Mouse (Mus musculus): ENCODE data around the gene Fam222a. TPM values are rescaled to one million over a fixed set of nuclear protein-coding genes. Genes with fewer than 3 reads are reported as not detected.

Fam222a gene
- total RNA-seq (2023; ENCODE audit: inconsistent age) = 6.5 to 11.6 TPM (median 8.6 TPM) in 4 replicates

GRCm38 (mm10) chr5:114567565-114568197, at the start of gene Fam222a:
Gene Fam222a (plus strand): TSS chr5:114568016.

DNA sequence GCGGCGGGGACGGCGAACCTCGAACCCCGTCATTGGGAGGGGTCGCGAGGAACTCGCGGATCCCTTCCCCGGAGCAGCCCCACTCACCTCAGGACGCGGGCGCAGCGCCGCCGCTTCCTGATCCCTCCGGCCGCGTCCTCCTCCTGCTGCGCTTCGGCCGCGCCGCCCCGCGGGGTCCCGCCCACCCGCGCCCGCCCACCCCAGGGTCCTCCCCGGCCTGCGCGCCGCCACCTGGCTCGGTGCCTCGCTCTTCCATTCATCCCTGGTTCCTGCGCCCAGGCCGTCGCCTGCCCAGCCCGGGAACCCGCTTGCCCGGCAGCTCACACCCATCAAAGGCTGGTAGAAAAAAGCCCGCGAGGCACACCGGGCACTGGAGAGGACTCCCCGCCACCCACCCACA, 90.4 kb downstream of the Fam222a start, which contains the start of gene Trpv4:
Gene Trpv4, minus strand, starts transcription at position 167 of the 400 bp plus-strand sequence.

Other genes starting within 250 kb of the Fam222a start
- 78.7 to 93.9 TPM (median 85.0 TPM) in 4 replicates for gene Kctd10, start 187.5 kb upstream of the Fam222a start, total RNA-seq (2023; ENCODE audit: inconsistent age)
- gene Ube3b, start 187.4 kb upstream of the Fam222a start, total RNA-seq (2023; ENCODE audit: inconsistent age) = 54.2 to 71.3 TPM (median 61.0 TPM) in 4 replicates
- gene Mmab, start 124.0 kb upstream of the Fam222a start, total RNA-seq (2023; ENCODE audit: inconsistent age) = 5.9 to 9.3 TPM (median 7.6 TPM) in 4 replicates
- 7.3 to 13.9 TPM (median 9.3 TPM) in 4 replicates for gene Mvk, start 123.7 kb upstream of the Fam222a start, total RNA-seq (2023; ENCODE audit: inconsistent age)
- 0.27 to 1.0 TPM in 2 of 4 replicates, not detected in the others for gene Trpv4, start 90.4 kb downstream of the Fam222a start, total RNA-seq (2023; ENCODE audit: inconsistent age)
- 56.1 to 58.9 TPM (median 57.4 TPM) in 4 replicates for gene Gltp, start 123.0 kb downstream of the Fam222a start, total RNA-seq (2023; ENCODE audit: inconsistent age)
- gene Tchp, start 139.7 kb downstream of the Fam222a start, total RNA-seq (2023; ENCODE audit: inconsistent age) = 19.0 to 24.7 TPM (median 22.0 TPM) in 4 replicates
- 187 to 205 TPM (median 199 TPM) in 4 replicates for gene Ankrd13a, start 206.7 kb downstream of the Fam222a start, total RNA-seq (2023; ENCODE audit: inconsistent age)
- gene Git2, start 207.5 kb downstream of the Fam222a start, total RNA-seq (2023; ENCODE audit: inconsistent age) = 170 to 180 TPM (median 173 TPM) in 4 replicates

All from B cell, adult (primary cell).